Comparison of ENCODE assay signal across 25 mouse cellular contexts in the genomic region with DNA sequence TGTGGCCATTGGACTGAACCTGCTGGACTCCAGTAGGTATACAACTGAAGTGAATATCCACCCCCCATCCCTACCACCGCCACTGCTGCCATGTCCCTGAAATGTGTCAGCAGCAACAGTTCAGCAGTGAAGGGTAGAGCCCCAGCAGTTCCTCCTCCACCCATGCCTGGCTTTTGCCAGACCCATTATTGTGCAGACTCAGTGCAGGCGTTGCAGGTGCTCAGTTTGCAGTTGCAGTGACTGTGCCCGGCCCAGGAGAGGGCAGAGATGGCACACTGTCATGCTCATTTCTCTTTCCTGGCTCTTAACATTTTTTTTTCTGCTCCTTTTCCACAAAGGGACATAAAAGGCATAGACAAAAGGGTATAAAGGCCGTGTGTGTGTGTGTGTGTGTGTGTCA. TPM values are rescaled to one million over a fixed set of nuclear protein-coding genes. Genes with fewer than 3 reads are reported as not detected.
DNase-seq lines count a peak whose midpoint lies in the region; ATAC-seq and TF ChIP-seq lines count a peak whose summit lies in the region.
"Had no signal": no experiment of that assay in that cellular context is flagged by ENCODE, and none has a peak within 500 bp of the region (broad histone marks: within the 10 kb centered on the region; RNA-seq: fewer than 3 reads in every experiment).

No protein-coding gene starts in this region.

- TF ChIP-seq CTCF in liver, adult 2 months (IDR thresholded peaks at IDR 0.05; ENCODE audit: low read depth, low read length), result 0 out of 2 replicates have a peak, but pooled peaks have one; percentile 21

- no peak overlapping the region for H3K4me3 ChIP-seq in liver, adult 2 months (ENCODE audit: insufficient read depth, low read depth, low read length)
- H3K4me3 ChIP-seq in liver, embryonic 12.5 days, result no peak overlapping the region
- H3K4me3 ChIP-seq in kidney, embryonic 16.5 days (ENCODE audit: low read length), result no peak overlapping the region
- H3K4me3 ChIP-seq: embryonic facial prominence, embryonic 10.5 days; forebrain, embryonic 10.5 days; gastrocnemius, adult 2 months; heart, embryonic 15.5 days; hindbrain, embryonic 10.5 days had no signal

- no peak for TF ChIP-seq POLR2A in liver, adult 2 months (IDR thresholded peaks at IDR 0.05; ENCODE audit: extremely low read depth, insufficient read depth, low read length)

- H3K79me2 ChIP-seq in liver, adult 2 months (ENCODE audit: control insufficient read depth, insufficient read depth, low read length), result no peaks in the 10 kb centered on the region

- WGBS in liver, adult 2 months, result 67% methylated on average over 4 of the region's 4 CpGs
- 57% methylated on average over 4 of the region's 4 CpGs for WGBS in liver, embryonic 12.5 days (ENCODE audit: insufficient replicate concordance)
- 83% methylated on average over 4 of the region's 4 CpGs for WGBS in kidney, embryonic 16.5 days

- H3K9ac ChIP-seq in liver, adult 2 months (ENCODE audit: low read depth, low read length), result no peak overlapping the region
- H3K9ac ChIP-seq in liver, embryonic 12.5 days, result no peak overlapping the region
- no peak overlapping the region for H3K9ac ChIP-seq in kidney, embryonic 16.5 days (replicated peaks; ENCODE audit: low read length)
- H3K9ac ChIP-seq: heart, embryonic 15.5 days; hindbrain, embryonic 14.5 days had no signal

- no peak overlapping the region for H3K27ac ChIP-seq in liver, adult 2 months (replicated peaks; ENCODE audit: insufficient read depth, low read depth, low read length)
- H3K27ac ChIP-seq in liver, embryonic 12.5 days, result no peak overlapping the region
- no peak overlapping the region for H3K27ac ChIP-seq in kidney, embryonic 16.5 days (ENCODE audit: low read length)
- H3K27ac ChIP-seq: embryonic facial prominence, embryonic 10.5 days; forebrain, embryonic 10.5 days; gastrocnemius, adult 2 months; heart, embryonic 15.5 days; hindbrain, embryonic 10.5 days; hindbrain, embryonic 14.5 days had no signal

- no peaks in the 10 kb centered on the region for H3K27me3 ChIP-seq in liver, adult 2 months (ENCODE audit: control insufficient read depth, insufficient read depth, low read length)
- H3K27me3 ChIP-seq in liver, embryonic 12.5 days (replicated peaks), result no peaks in the 10 kb centered on the region
- H3K27me3 ChIP-seq in kidney, embryonic 16.5 days (ENCODE audit: insufficient read depth, low read length), result no peaks in the 10 kb centered on the region
- H3K27me3 ChIP-seq: heart, embryonic 15.5 days had no signal

- no peak for ATAC-seq in liver, embryonic 12.5 days
- ATAC-seq in common myeloid progenitor, adult 5-6 weeks (replicated peaks; ENCODE audit: low read depth, poor library complexity, severe bottlenecking), result peak; percentile 67
- ATAC-seq in megakaryocyte, adult 5-6 weeks (ENCODE audit: poor library complexity, severe bottlenecking), result 0 out of 2 replicates have a peak, but pooled peaks have one; percentile 16
- ATAC-seq in kidney, embryonic 16.5 days (ENCODE audit: low FRiP score, low TSS enrichment), result no peak
- ATAC-seq: forebrain, embryonic 14.5 days had no signal

- H3K36me3 ChIP-seq in liver, adult 2 months (ENCODE audit: control insufficient read depth, insufficient read depth, low read length), result no peaks in the 10 kb centered on the region
- H3K36me3 ChIP-seq in liver, embryonic 12.5 days, result no peaks in the 10 kb centered on the region
- no peaks in the 10 kb centered on the region for H3K36me3 ChIP-seq in kidney, embryonic 16.5 days (ENCODE audit: insufficient read depth, low read length)
- H3K36me3 ChIP-seq: embryonic facial prominence, embryonic 10.5 days; forebrain, embryonic 10.5 days; G1E; heart, embryonic 15.5 days; hindbrain, embryonic 10.5 days had no signal

- no peaks in the 10 kb centered on the region for H3K4me1 ChIP-seq in liver, adult 2 months (ENCODE audit: control insufficient read depth, insufficient read depth, low read length)
- H3K4me1 ChIP-seq in liver, embryonic 12.5 days, result no peaks in the 10 kb centered on the region
- H3K4me1 ChIP-seq in kidney, embryonic 16.5 days (ENCODE audit: insufficient read depth, low read length), result no peaks in the 10 kb centered on the region
- H3K4me1 ChIP-seq: embryonic facial prominence, embryonic 10.5 days; forebrain, embryonic 10.5 days; hindbrain, embryonic 10.5 days had no signal

- no peak overlapping the region for H3K4me2 ChIP-seq in liver, embryonic 12.5 days
- no peak overlapping the region for H3K4me2 ChIP-seq in kidney, embryonic 16.5 days (replicated peaks; ENCODE audit: low read depth, low read length)
- H3K4me2 ChIP-seq: heart, embryonic 11.5 days; heart, embryonic 15.5 days; hindbrain, embryonic 14.5 days had no signal

- H3K9me3 ChIP-seq in liver, embryonic 12.5 days (replicated peaks), result no peaks in the 10 kb centered on the region
- H3K9me3 ChIP-seq in kidney, embryonic 16.5 days (ENCODE audit: low read length), result no peaks in the 10 kb centered on the region
- H3K9me3 ChIP-seq: embryonic facial prominence, embryonic 10.5 days; forebrain, embryonic 10.5 days; G1E; heart, embryonic 15.5 days; hindbrain, embryonic 10.5 days had no signal

- DNase-seq in liver, adult 2 months (ENCODE audit: extremely low read depth, low read depth, low spot score), result no peak
- DNase-seq in adrenal gland, postnatal 4 days (ENCODE audit: low spot score in 2 of 2), result no peak
- DNase-seq in urinary bladder, postnatal 25 days (ENCODE audit: low spot score), result no peak
- DNase-seq: adrenal gland, postnatal 14 days; cerebellum, adult 18-20 months; cerebellum, adult 9-11 months; cerebellum, postnatal 36 days; gastrocnemius, adult 2 months; gastrocnemius, postnatal 25 days; heart, adult 18-20 months; heart, postnatal 14 days had no signal

RNA-seq across cellular contexts. Expression of gene Prdx6b, which starts 18.5 kb away (rescaled TPM):
- total RNA-seq in liver, adult 2 months (2014; rRNA removed), result not detected in 2 replicates
- not detected in 2 replicates for polyA plus RNA-seq in liver, adult 2 months (2012; rRNA removed)
- polyA plus RNA-seq in liver, embryonic 12.5 days (2016; fragmentation: Nextera tagmentation; extraction: Ambion mirVana), result not detected in 2 replicates
- total RNA-seq in common myeloid progenitor, adult 5-6 weeks (2017), result not detected in 2 replicates
- not detected in 2 replicates for total RNA-seq in megakaryocyte, adult 5-6 weeks (2015)
- not detected in 2 replicates for total RNA-seq in megakaryocyte, adult 5-6 weeks (2017)
- total RNA-seq in adrenal gland, postnatal 4 days (2021), result not detected
- not detected in 2 replicates for polyA plus RNA-seq in kidney, embryonic 16.5 days (2015; fragmentation: Nextera tagmentation; extraction: Ambion mirVana)
- total RNA-seq: adrenal gland, adult 18-20 months; adrenal gland, postnatal 14 days; G1E; gastrocnemius, adult 2 months; gastrocnemius, postnatal 25 days; heart, adult 18-20 months; heart, postnatal 14 days had no signal
- polyA plus RNA-seq: embryonic facial prominence, embryonic 10.5 days; embryonic facial prominence, embryonic 14.5 days; forebrain, embryonic 10.5 days; forebrain, embryonic 14.5 days; G1E; heart, embryonic 11.5 days; heart, embryonic 15.5 days; hindbrain, embryonic 10.5 days; hindbrain, embryonic 14.5 days had no signal

RNA-seq across cellular contexts. Expression of gene Dnajc10, which starts 41.5 kb away (rescaled TPM):
- 22.5 and 22.8 TPM in 2 replicates for total RNA-seq in liver, adult 2 months (2014; rRNA removed)
- 6.8 and 7.0 TPM in 2 replicates for polyA plus RNA-seq in liver, adult 2 months (2012; rRNA removed)
- polyA plus RNA-seq in liver, embryonic 12.5 days (2016; fragmentation: Nextera tagmentation; extraction: Ambion mirVana), result 28.9 and 29.1 TPM in 2 replicates
- total RNA-seq in common myeloid progenitor, adult 5-6 weeks (2017), result 66.2 and 105 TPM in 2 replicates
- total RNA-seq in megakaryocyte, adult 5-6 weeks (2015), result 93.4 and 97.0 TPM in 2 replicates
- total RNA-seq in megakaryocyte, adult 5-6 weeks (2017), result 115 and 117 TPM in 2 replicates
- total RNA-seq in adrenal gland, postnatal 4 days (2021), result 10 to 100 TPM; 68.5 to 74.9 TPM
- polyA plus RNA-seq in kidney, embryonic 16.5 days (2015; fragmentation: Nextera tagmentation; extraction: Ambion mirVana), result 92.2 and 92.3 TPM in 2 replicates

Comparison
In these comparisons a context has a peak if more than half of its experiments do, and no peak if none do; other contexts are left out.
1. ATAC-seq: peak in common myeloid progenitor, adult 5-6 weeks (single experiment) and megakaryocyte, adult 5-6 weeks (single experiment); none in liver, embryonic 12.5 days (single experiment) and kidney, embryonic 16.5 days (single experiment).